In the genomic region with DNA sequence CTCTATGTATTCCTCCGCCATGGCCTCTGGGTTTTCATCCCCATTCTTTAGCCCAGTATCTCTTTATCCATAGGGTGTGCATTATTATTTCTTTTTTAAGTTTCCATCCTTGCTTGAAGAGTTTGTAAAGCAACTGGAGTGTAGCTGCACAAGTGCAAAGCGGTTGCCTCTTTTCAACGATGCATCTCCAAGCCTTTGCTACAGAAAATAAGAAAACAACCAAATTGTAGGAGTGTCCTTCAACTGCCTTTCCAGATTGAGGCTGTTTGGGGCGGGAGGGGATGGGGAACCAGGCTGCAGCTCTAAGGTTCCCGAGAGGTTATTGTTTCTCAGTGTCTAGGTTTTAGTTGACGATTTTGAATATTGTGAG, we compare ENCODE assay signal across 8 mouse cellular contexts. TPM values are rescaled to one million over a fixed set of nuclear protein-coding genes. Genes with fewer than 3 reads are reported as not detected.
DNase-seq lines count a peak whose midpoint lies in the region; ATAC-seq and TF ChIP-seq lines count a peak whose summit lies in the region.

No protein-coding gene starts in this region.

- no peak for ATAC-seq in hindbrain, embryonic 12.5 days (ENCODE audit: low FRiP score)
- no peak for ATAC-seq in midbrain, embryonic 12.5 days (ENCODE audit: low FRiP score, low read depth)

- DNase-seq in kidney, adult 2 months, result no peak
- no peak for DNase-seq in kidney, postnatal 10 days
- DNase-seq in Muller cell, postnatal 12 days (ENCODE audit: inconsistent ontology term), result peak; percentile 42
- DNase-seq in frontal cortex, postnatal 10 days (ENCODE audit: low spot score in 2 of 2), result no peak
- DNase-seq in embryo, embryonic 10 days (ENCODE audit: low spot score), result no peak
- DNase-seq in left cerebral cortex, postnatal 25 days (ENCODE audit: low spot score in 2 of 2), result no peak

- intact Hi-C loops in left cerebral cortex, postnatal 25 days (cut with DNase I), result no loop called here

- no peak for TF ChIP-seq CTCF in kidney, adult 2 months (conservative IDR thresholded peaks at IDR 0.05; ENCODE audit: insufficient read depth, insufficient read length, low read depth, low read length)

- peak overlapping the region; percentile 93 for H3K4me3 ChIP-seq in kidney, adult 2 months (ENCODE audit: insufficient read depth, low read depth, low read length)
- peak overlapping the region; percentile 59 for H3K4me3 ChIP-seq in hindbrain, embryonic 12.5 days
- H3K4me3 ChIP-seq in midbrain, embryonic 12.5 days, result peak overlapping the region; percentile 67

- peak overlapping the region; percentile 63 for H3K4me2 ChIP-seq in hindbrain, embryonic 12.5 days (replicated peaks)
- peak overlapping the region; percentile 60 for H3K4me2 ChIP-seq in midbrain, embryonic 12.5 days (replicated peaks)

- H3K4me1 ChIP-seq in kidney, adult 2 months (ENCODE audit: control insufficient read depth, insufficient read depth, low read length), result 0 out of 2 replicates have a peak, but pooled peaks cover 7% of the 10 kb centered on the region
- peaks cover 4% of the 10 kb centered on the region; the same call in 1 of the 2 replicates for H3K4me1 ChIP-seq in hindbrain, embryonic 12.5 days
- peaks cover 7% of the 10 kb centered on the region for H3K4me1 ChIP-seq in midbrain, embryonic 12.5 days

- H3K27ac ChIP-seq in kidney, adult 2 months (ENCODE audit: insufficient read depth, low read depth, low read length), result peak overlapping the region; percentile 97
- H3K27ac ChIP-seq in hindbrain, embryonic 12.5 days, result peak overlapping the region; percentile 87
- H3K27ac ChIP-seq in midbrain, embryonic 12.5 days (replicated peaks), result peak overlapping the region; percentile 83

- no peaks in the 10 kb centered on the region for H3K27me3 ChIP-seq in kidney, adult 2 months (replicated peaks; ENCODE audit: control insufficient read depth, insufficient read depth, low read length)
- H3K27me3 ChIP-seq in hindbrain, embryonic 12.5 days, result peaks cover 17% of the 10 kb centered on the region
- peaks cover 8% of the 10 kb centered on the region; the same call in 1 of the 2 replicates for H3K27me3 ChIP-seq in midbrain, embryonic 12.5 days

- peak overlapping the region; percentile 81 for H3K9ac ChIP-seq in hindbrain, embryonic 12.5 days
- H3K9ac ChIP-seq in midbrain, embryonic 12.5 days (replicated peaks), result peak overlapping the region; percentile 83

- H3K36me3 ChIP-seq in kidney, adult 2 months (ENCODE audit: control insufficient read depth, insufficient read depth, low read length), result peaks cover 1% of the 10 kb centered on the region; the same call in 1 of the 2 replicates
- no peaks in the 10 kb centered on the region for H3K36me3 ChIP-seq in hindbrain, embryonic 12.5 days
- H3K36me3 ChIP-seq in midbrain, embryonic 12.5 days, result no peaks in the 10 kb centered on the region

- 0% methylated on average over 6 of the region's 6 CpGs for WGBS in kidney, adult 2 months
- WGBS in hindbrain, embryonic 12.5 days, result 18% methylated on average over 6 of the region's 6 CpGs
- 17% methylated on average over 6 of the region's 6 CpGs for WGBS in midbrain, embryonic 12.5 days

- H3K9me3 ChIP-seq in hindbrain, embryonic 12.5 days (replicated peaks), result no peaks in the 10 kb centered on the region
- no peaks in the 10 kb centered on the region for H3K9me3 ChIP-seq in midbrain, embryonic 12.5 days

- TF ChIP-seq POLR2A in kidney, adult 2 months (IDR thresholded peaks at IDR 0.05; ENCODE audit: low read depth, low read length), result no peak

RNA-seq across cellular contexts. Expression of gene Ogt, which starts 1.3 kb away (rescaled TPM):
- polyA plus RNA-seq in kidney, adult 2 months (2012; rRNA removed), result 64.3 and 69.4 TPM in 2 replicates
- 218 and 233 TPM in 2 replicates for polyA plus RNA-seq in hindbrain, embryonic 12.5 days (2016; fragmentation: Nextera tagmentation; extraction: Ambion mirVana)
- 219 and 228 TPM in 2 replicates for polyA plus RNA-seq in midbrain, embryonic 12.5 days (2016; fragmentation: Nextera tagmentation; extraction: Ambion mirVana)
- 100 to 1,000 TPM; 212 to 236 TPM for total RNA-seq in left cerebral cortex, postnatal 25 days (2021)
